Mouse (Mus musculus) MEL (cell line): ENCODE results near the gene Dyrk3. TPM values are rescaled to one million over a fixed set of nuclear protein-coding genes. Genes with fewer than 3 reads are reported as not detected.

ENCODE experiments used
- DNase-seq: peaks from one replicate; pipeline ENCODE4 v3.0.0; 2011; ENCODE audit warnings: low read depth, low spot score
- H3K27ac ChIP-seq: 2 replicates; pipeline ENCODE4 v1.5.1; 2012; ENCODE audit warnings: low read depth, mild to moderate bottlenecking, control low read depth, low read length, moderate library complexity; ENCODE audit not compliant: control insufficient read depth
- H3K27me3 ChIP-seq, 2 experiments: fragments of 150-350 bp in 1 of 2; sonication (generic) in 1 of 2; 2 replicates each; pipeline ENCODE4 v1.6.1; 2012; ENCODE audit warnings: low read length in 2 of 2, mild to moderate bottlenecking in 2 of 2, improper control_type of control experiment in 1 of 2, moderate library complexity in 1 of 2; ENCODE audit not compliant: insufficient read depth in 2 of 2, control insufficient read depth in 1 of 2
- H3K36me3 ChIP-seq, 2 experiments: 2 replicates each; pipeline ENCODE4 v1.6.1; 2012 to 2014; ENCODE audit warnings: low read length in 2 of 2, improper control_type of control experiment in 1 of 2, inconsistent platforms in 1 of 2, mild to moderate bottlenecking in 1 of 2; ENCODE audit not compliant: insufficient read depth in 2 of 2, control insufficient read depth in 1 of 2
- H3K4me1 ChIP-seq, 2 experiments: fragments of 150-350 bp in 1 of 2; sonication (generic) in 1 of 2; 2 replicates each; pipeline ENCODE4 v1.6.1; 2012; ENCODE audit warnings: low read length in 2 of 2, improper control_type of control experiment in 1 of 2, mild to moderate bottlenecking in 1 of 2; ENCODE audit not compliant: insufficient read depth in 2 of 2, control insufficient read depth in 1 of 2
- H3K4me3 ChIP-seq, 2 experiments: fragments of 150-350 bp in 1 of 2; sonication (generic) in 1 of 2; 2 replicates each; pipeline ENCODE4 v1.5.1; 2012; ENCODE audit warnings: low read depth in 2 of 2, low read length in 2 of 2, mild to moderate bottlenecking in 2 of 2, moderate library complexity in 2 of 2, control low read depth in 1 of 2, improper control_type of control experiment in 1 of 2; ENCODE audit not compliant: control insufficient read depth in 1 of 2, insufficient read depth in 1 of 2
- H3K79me2 ChIP-seq: 2 replicates; pipeline ENCODE4 v1.6.1; 2012; ENCODE audit warnings: mild to moderate bottlenecking, low read length, moderate library complexity; ENCODE audit not compliant: control insufficient read depth, poor library complexity, insufficient read depth
- H3K9ac ChIP-seq: 2 replicates; pipeline ENCODE4 v1.6.1; 2012; ENCODE audit warnings: low read depth, mild to moderate bottlenecking, control low read depth, low read length, moderate library complexity; ENCODE audit not compliant: control insufficient read depth, poor library complexity, severe bottlenecking
- H3K9me3 ChIP-seq: fragments of 150-350 bp; sonication (generic); replicated peaks from 2 replicates; pipeline ENCODE4 v1.6.1; 2012; ENCODE audit warnings: mild to moderate bottlenecking, low read length, improper control_type of control experiment, moderate library complexity; ENCODE audit not compliant: insufficient read depth
- BHLHE40 ChIP-seq: IDR thresholded peaks from 2 replicates; pipeline ENCODE4 v1.6.1; 2012; ENCODE audit warnings: low read depth, mild to moderate bottlenecking, inconsistent platforms, low read length, improper control_type of control experiment, borderline replicate concordance
- E2F4 ChIP-seq: IDR thresholded peaks from 2 replicates; pipeline ENCODE4 v1.6.1; 2011; ENCODE audit warnings: low read depth, low read length, improper control_type of control experiment, borderline replicate concordance
- EP300 ChIP-seq, 2 experiments: IDR thresholded peaks; 2 replicates each; pipeline ENCODE4 v1.6.1; 2011; ENCODE audit warnings: improper control_type of control experiment in 2 of 2, low read length in 2 of 2, low read depth in 1 of 2, mild to moderate bottlenecking in 1 of 2
- ETS1 ChIP-seq: IDR thresholded peaks from 2 replicates; pipeline ENCODE4 v1.6.1; 2012; ENCODE audit warnings: low read depth, mild to moderate bottlenecking, inconsistent platforms, low read length, improper control_type of control experiment, moderate library complexity
- GABPA ChIP-seq: IDR thresholded peaks from 2 replicates; pipeline ENCODE4 v1.6.1; 2012; ENCODE audit warnings: low read depth, mild to moderate bottlenecking, inconsistent platforms, low read length, improper control_type of control experiment, moderate library complexity
- GATA1 ChIP-seq: IDR thresholded peaks from 2 replicates; pipeline ENCODE4 v1.6.1; 2011; ENCODE audit warnings: low read depth, low read length, improper control_type of control experiment
- MAFK ChIP-seq: IDR thresholded peaks from 2 replicates; pipeline ENCODE4 v1.6.1; 2011; ENCODE audit warnings: low read depth, mild to moderate bottlenecking, low read length, improper control_type of control experiment, borderline replicate concordance
- MAX ChIP-seq: IDR thresholded peaks from 2 replicates; pipeline ENCODE4 v1.6.1; 2011; ENCODE audit warnings: low read length, improper control_type of control experiment
- MAZ ChIP-seq: IDR thresholded peaks from 2 replicates; pipeline ENCODE4 v1.6.1; 2012; ENCODE audit warnings: low read depth, mild to moderate bottlenecking, inconsistent platforms, low read length, improper control_type of control experiment
- MXI1 ChIP-seq: IDR thresholded peaks from 2 replicates; pipeline ENCODE4 v1.6.1; 2011; ENCODE audit warnings: mild to moderate bottlenecking, low read depth, low read length, improper control_type of control experiment
- MYB ChIP-seq: IDR thresholded peaks from 2 replicates; pipeline ENCODE4 v1.6.1; 2011; ENCODE audit warnings: mild to moderate bottlenecking, low read depth, low read length, improper control_type of control experiment
- MYC ChIP-seq: IDR thresholded peaks from 2 replicates; pipeline ENCODE4 v1.6.1; 2011; ENCODE audit warnings: low read depth, mild to moderate bottlenecking, low read length, improper control_type of control experiment, moderate library complexity
- NELFE ChIP-seq: IDR thresholded peaks from 2 replicates; pipeline ENCODE4 v1.6.1; 2011; ENCODE audit warnings: low read depth, low read length, improper control_type of control experiment
- NRF1 ChIP-seq: IDR thresholded peaks from 2 replicates; pipeline ENCODE4 v1.6.1; 2014; ENCODE audit warnings: low read depth, mild to moderate bottlenecking, inconsistent platforms, low read length, improper control_type of control experiment, moderate library complexity; ENCODE audit not compliant: poor library complexity, insufficient read depth, severe bottlenecking
- POLR2AphosphoS2 ChIP-seq: IDR thresholded peaks from 2 replicates; pipeline ENCODE4 v1.6.1; 2011; ENCODE audit warnings: low read length, improper control_type of control experiment
- POLR2AphosphoS5 ChIP-seq: IDR thresholded peaks from 2 replicates; pipeline ENCODE4 v1.6.1; 2012; ENCODE audit warnings: low read depth, borderline replicate concordance, mild to moderate bottlenecking, inconsistent platforms, low read length, moderate library complexity, mixed read lengths
- RCOR1 ChIP-seq: IDR thresholded peaks from 2 replicates; pipeline ENCODE4 v1.6.1; 2012; ENCODE audit warnings: low read depth, mild to moderate bottlenecking, inconsistent platforms, low read length, improper control_type of control experiment
- SIN3A ChIP-seq: IDR thresholded peaks from 2 replicates; pipeline ENCODE4 v1.6.1; 2012; ENCODE audit warnings: low read length, improper control_type of control experiment, inconsistent platforms
- TAL1 ChIP-seq: IDR thresholded peaks from 2 replicates; pipeline ENCODE4 v1.6.1; 2012; ENCODE audit warnings: mild to moderate bottlenecking, inconsistent platforms, low read length, moderate library complexity, mixed read lengths
- TCF12 ChIP-seq: IDR thresholded peaks from 2 replicates; pipeline ENCODE4 v1.6.1; 2014; ENCODE audit warnings: low read depth, mild to moderate bottlenecking, inconsistent platforms, low read length, improper control_type of control experiment, moderate library complexity
- UBTF ChIP-seq: IDR thresholded peaks from 2 replicates; pipeline ENCODE4 v1.6.1; 2012; ENCODE audit warnings: low read depth, mild to moderate bottlenecking, inconsistent platforms, low read length, improper control_type of control experiment, moderate library complexity, borderline replicate concordance; ENCODE audit not compliant: insufficient read depth
- USF1 ChIP-seq: IDR thresholded peaks from 2 replicates; pipeline ENCODE4 v1.6.1; 2014; ENCODE audit warnings: low read depth, mild to moderate bottlenecking, inconsistent platforms, low read length, improper control_type of control experiment, moderate library complexity
- USF2 ChIP-seq, 2 experiments: IDR thresholded peaks; 2 replicates each; pipeline ENCODE4 v1.6.1; 2011 to 2012; ENCODE audit warnings: improper control_type of control experiment in 2 of 2, low read length in 2 of 2, borderline replicate concordance in 1 of 2, inconsistent platforms in 1 of 2, low read depth in 1 of 2, mild to moderate bottlenecking in 1 of 2; ENCODE audit not compliant: insufficient read depth in 1 of 2
- ZC3H11A ChIP-seq: IDR thresholded peaks from 2 replicates; pipeline ENCODE4 v1.6.1; 2012; ENCODE audit warnings: low read depth, mild to moderate bottlenecking, inconsistent platforms, low read length, improper control_type of control experiment
- ZMIZ1 ChIP-seq: IDR thresholded peaks from 2 replicates; pipeline ENCODE4 v1.6.1; 2012; ENCODE audit warnings: low read depth, mild to moderate bottlenecking, inconsistent platforms, low read length, improper control_type of control experiment, moderate library complexity
- ZNF384 ChIP-seq: IDR thresholded peaks from 2 replicates; pipeline ENCODE4 v1.6.1; 2012; ENCODE audit warnings: low read depth, mild to moderate bottlenecking, inconsistent platforms, low read length, improper control_type of control experiment
- polyA plus RNA-seq, 2 experiments: library from polyadenylated mRNA; stranded (reverse) in 1 of 2; unstranded in 1 of 2; fragments of >175 nt in 1 of 2; fragments of >200 nt in 1 of 2; gene quantifications; 2 replicates each; pipeline versions ENCODE4 v1.2.1 to v1.2.4; 2012; ENCODE audit warnings: low replicate concordance in 2 of 2, low read depth in 1 of 2; ENCODE audit not compliant: insufficient read length in 2 of 2, insufficient read depth in 1 of 2, missing spikeins in 1 of 2
- total RNA-seq: library from RNA; depleted of rRNA; stranded (reverse); fragments of 300-350 nt; gene quantifications from 2 replicates; pipeline ENCODE4 v1.2.3, GENCODE M21; 2012

Gene Dyrk3
- total and polyA plus RNA-seq, 3 experiments: 8.6 to 11.8 TPM; not detected in 1

DNA sequence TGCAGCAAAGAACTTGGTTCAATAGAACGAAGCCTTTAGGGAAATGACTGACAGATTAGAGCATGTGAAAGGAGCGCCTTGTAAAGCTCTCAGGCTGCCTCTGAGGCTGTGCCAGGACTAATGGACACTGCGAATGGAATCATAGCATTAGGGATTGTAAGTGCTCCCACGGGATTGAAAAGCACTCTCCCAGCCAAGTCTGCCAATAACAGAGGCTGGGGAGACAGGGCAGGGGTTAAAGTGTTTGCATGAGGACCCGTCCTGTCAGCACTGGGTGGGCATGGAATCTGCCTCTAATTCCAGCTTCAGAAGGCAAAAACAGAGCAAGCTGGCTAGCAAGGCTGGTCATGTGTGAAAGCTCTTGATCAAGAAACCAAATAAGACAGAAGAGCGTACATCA lies 3.9 kb downstream of the Dyrk3 start:
- H3K27ac ChIP-seq: no peak overlapping the region
- no peaks in the 10 kb centered on the region for H3K9me3 ChIP-seq
- no peak for DNase-seq
- no peak overlapping the region for H3K4me3 ChIP-seq
- H3K36me3 ChIP-seq: peaks cover 3 to 25% of the 10 kb centered on the region in 2 experiments
- H3K4me1 ChIP-seq: peaks cover 19 to 20% of the 10 kb centered on the region in 2 experiments
- H3K27me3 ChIP-seq: no peaks in the 10 kb centered on the region
- TF ChIP-seq ZC3H11A (no peak), E2F4 (no peak), POLR2AphosphoS5 (no peak), UBTF (no peak), MYB (no peak), ZNF384 (no peak), MAX (no peak), ZMIZ1 (no peak), RCOR1 (no peak)
- H3K9ac ChIP-seq: no peak overlapping the region
- H3K79me2 ChIP-seq: peaks cover 9% of the 10 kb centered on the region

DNA sequence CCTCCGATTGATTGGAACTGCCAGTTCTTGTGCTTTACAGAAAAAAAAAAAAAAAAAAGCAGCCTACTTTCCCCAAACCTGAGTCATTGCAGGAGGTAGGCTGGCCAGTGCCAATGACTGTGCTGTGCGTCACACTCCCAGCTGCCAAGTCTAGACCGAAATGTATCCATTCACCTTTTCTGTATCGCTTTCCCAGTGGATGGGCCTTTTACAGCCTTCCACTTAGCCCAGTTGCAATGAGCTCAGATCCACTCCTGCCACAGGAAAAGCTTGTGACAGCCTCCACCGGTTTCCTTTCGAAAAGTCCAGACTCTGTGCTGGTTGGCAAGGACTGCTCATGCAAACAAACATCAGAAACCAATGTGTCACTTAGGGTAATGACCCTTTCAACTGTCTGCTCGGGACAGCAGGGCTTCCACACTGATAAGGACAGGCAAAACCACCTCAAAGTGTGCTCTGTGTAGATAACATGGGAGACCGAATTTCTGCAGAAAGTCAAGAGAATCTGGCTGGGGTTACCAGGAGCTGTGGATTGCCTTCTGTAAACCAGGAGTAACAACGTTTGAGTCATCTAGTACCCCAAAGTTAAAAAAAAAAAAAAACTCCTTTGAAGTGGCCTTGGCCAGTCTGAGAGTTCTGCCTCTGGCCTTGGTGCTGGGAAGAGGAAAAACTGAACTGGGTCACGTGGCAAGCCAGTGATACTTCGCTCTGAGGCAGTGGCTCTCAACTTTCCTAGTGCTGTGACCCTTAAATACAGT lies 12.0 kb downstream of the Dyrk3 start:
- Histone ChIP-seq H3K4me3 (peak overlapping the region; percentile 27 to 45), H3K9ac (peak overlapping the region; percentile 42), H3K36me3 (peaks cover 7 to 19% of the 10 kb centered on the region in 2 experiments), H3K27me3 (no peaks in the 10 kb centered on the region), H3K4me1 (peaks cover 8 to 18% of the 10 kb centered on the region in 2 experiments), H3K79me2 (no peaks in the 10 kb centered on the region), H3K27ac (peak overlapping the region; percentile 86), H3K9me3 (no peaks in the 10 kb centered on the region)
- TF ChIP-seq BHLHE40 (peak; percentile 79), POLR2AphosphoS2 (peak; percentile 70; the same call in 1 of the 2 replicates), USF1 (peak; percentile 95), MAX (peak; percentile 67), NELFE (no peak), MAFK (peak; percentile 80; the same call in 1 of the 2 replicates), ZMIZ1 (peak; percentile 75; the same call in 1 of the 2 replicates), MXI1 (peak; percentile 95), SIN3A (peak; percentile 93), GATA1 (peak; percentile 98), TAL1 (peak; percentile 98), MYB (peak; percentile 93), EP300 (IDR thresholded peaks at IDR 0.05; ENCODE audit: low read depth in 1 of 2, low read length in 2 of 2) (peak; percentile 97 to 99), NRF1 (no peak), ETS1 (peak; percentile 94), E2F4 (no peak), RCOR1 (peak; percentile 97), TCF12 (peak; percentile 99), USF2 (IDR thresholded peaks at IDR 0.05; ENCODE audit: borderline replicate concordance in 1 of 2, insufficient read depth in 1 of 2, low read depth in 1 of 2, low read length in 2 of 2) (peak; percentile 50 to 76; a peak in 2 of 4 replicates), MYC (peak; percentile 62; the same call in 1 of the 2 replicates), MAZ (no peak; the same call in 1 of the 2 replicates), GABPA (no peak; the same call in 1 of the 2 replicates), ZNF384 (peak; percentile 98)
- peak; percentile 94 for DNase-seq
